Mouse (Mus musculus) kidney, postnatal 4 days (tissue): Measurements from ENCODE around the gene Cisd3.
A peak's percentile ranks its signal among the peaks of the same experiment; 100 is the strongest.
"Not testable (repeated sequence)": the region's sequence is repeated elsewhere in the genome, so short reads cannot be mapped to it uniquely, and the experiment has no call there.

Source experiments
- DNase-seq, 2 experiments: peaks; one replicate each; pipeline ENCODE4 v3.0.0; 2021; ENCODE audit warnings: mixed read lengths in 2 of 2

The Cisd3 gene

GRCm38 (mm10) chr11:97685613-97686321 lies at the start of gene Cisd3:
TSS of gene Cisd3 (plus strand) at chr11:97685826.
- DNase-seq = peak; percentile 94 to 97

GRCm38 (mm10) chr11:97641668-97642067 lies 44.0 kb upstream of the Cisd3 start:
- DNase-seq = no peak

GRCm38 (mm10) chr11:97642746-97643145 lies 42.9 kb upstream of the Cisd3 start:
- no peak for DNase-seq

GRCm38 (mm10) chr11:97643380-97644055 lies 42.1 kb upstream of the Cisd3 start:
- DNase-seq = no peak

- DNase-seq = peak; percentile 86 to 87
Observed at GRCm38 (mm10) chr11:97644834-97645233, 40.8 kb upstream of the Cisd3 start.

- not testable (repeated sequence) for DNase-seq
Observed at GRCm38 (mm10) chr11:97648541-97648940, 37.1 kb upstream of the Cisd3 start.

GRCm38 (mm10) chr11:97650341-97650740 lies 35.3 kb upstream of the Cisd3 start:
- no peak for DNase-seq

GRCm38 (mm10) chr11:97653376-97653775 lies 32.2 kb upstream of the Cisd3 start:
- peak in 1 of 2 experiments; percentile 31 for DNase-seq

GRCm38 (mm10) chr11:97654210-97654609 lies 31.4 kb upstream of the Cisd3 start:
- no peak for DNase-seq

- DNase-seq = no peak
Observed at GRCm38 (mm10) chr11:97656269-97656971, 29.2 kb upstream of the Cisd3 start.

GRCm38 (mm10) chr11:97657184-97657945 lies 28.3 kb upstream of the Cisd3 start:
- DNase-seq = no peak

- DNase-seq = not testable (repeated sequence)
Observed at GRCm38 (mm10) chr11:97657967-97658366, 27.7 kb upstream of the Cisd3 start.

GRCm38 (mm10) chr11:97658751-97659266 lies 26.8 kb upstream of the Cisd3 start:
- DNase-seq = no peak

GRCm38 (mm10) chr11:97659267-97659989 lies 26.2 kb upstream of the Cisd3 start:
- DNase-seq = peak in 1 of 2 experiments; percentile 56

GRCm38 (mm10) chr11:97659990-97660714 lies 25.5 kb upstream of the Cisd3 start:
- peak; percentile 82 to 89 for DNase-seq

GRCm38 (mm10) chr11:97660734-97661647 lies 24.6 kb upstream of the Cisd3 start:
- DNase-seq = no peak

GRCm38 (mm10) chr11:97661648-97662133 lies 23.9 kb upstream of the Cisd3 start:
- peak; percentile 75 to 86 for DNase-seq

GRCm38 (mm10) chr11:97662207-97662892 lies 23.3 kb upstream of the Cisd3 start:
- DNase-seq = peak; percentile 55 to 72

- DNase-seq = peak; percentile 85 to 91
Observed at GRCm38 (mm10) chr11:97662893-97663527, 22.6 kb upstream of the Cisd3 start, which contains the start of gene Mllt6. TSS of gene Mllt6 (plus strand) at chr11:97663414.
